Mouse (Mus musculus): ENCODE results near the gene Gm20388. TPM values are rescaled to one million over a fixed set of nuclear protein-coding genes. Genes with fewer than 3 reads are reported as not detected.

The Gm20388 gene
- polyA plus RNA-seq, 1 experiment from 2014 or later = 3.6 TPM

- no peak overlapping the region for H3K4me3 ChIP-seq
- H3K9me3 ChIP-seq = no peaks in the 10 kb centered on the region
- H3K27me3 ChIP-seq (replicated peaks; ENCODE audit: low read depth, poor library complexity, severe bottlenecking) = no peaks in the 10 kb centered on the region
- 61% methylated on average over 4 of the region's 4 CpGs for WGBS
- H3K27ac ChIP-seq (replicated peaks) = 0 out of 2 replicates have a peak overlapping the region, but pooled peaks have one; percentile 70
- DNase-seq (ENCODE audit: low spot score) = no peak
- H3K4me1 ChIP-seq = peaks cover 44% of the 10 kb centered on the region
- no peaks in the 10 kb centered on the region for H3K36me3 ChIP-seq (replicated peaks)
These were observed 3228.1 kb downstream of the Gm20388 start for GRCm38 (mm10) chr8:123138741-123139140.

DNA sequence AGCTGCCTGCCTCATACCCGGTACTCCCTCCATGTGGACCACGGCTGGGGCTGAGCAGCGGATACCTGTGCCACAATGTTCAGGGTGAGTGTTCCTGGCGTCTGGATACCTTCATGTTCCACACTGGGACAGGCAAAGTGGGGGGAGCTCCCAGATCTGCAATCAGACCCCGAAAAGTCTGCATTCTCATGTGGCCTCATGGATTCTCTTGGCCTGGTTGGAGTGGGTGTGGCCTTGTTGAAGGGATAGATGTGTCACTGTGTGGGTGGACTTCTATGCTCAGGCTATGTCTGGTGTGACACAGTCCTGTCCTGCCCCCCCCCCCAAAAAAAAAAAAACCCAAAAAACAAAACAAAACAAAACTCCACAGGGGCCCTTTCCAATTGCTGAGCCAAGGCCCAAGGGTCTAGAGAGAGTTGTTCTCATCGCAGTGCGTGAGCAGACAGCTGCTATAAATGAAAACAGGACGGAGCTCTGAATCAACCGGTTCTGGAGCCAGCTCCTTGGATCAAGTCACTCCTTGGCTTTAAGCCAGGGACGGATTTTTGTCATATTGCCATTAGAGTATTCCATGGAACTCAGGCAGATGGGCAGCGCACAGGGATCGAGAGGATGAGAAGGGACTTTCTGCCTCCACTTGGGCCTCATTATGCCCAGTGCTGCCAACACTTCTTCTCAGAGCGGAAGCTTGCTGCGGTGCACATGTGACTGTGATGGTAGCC is 3231.3 kb downstream of the Gm20388 start:
- no peaks in the 10 kb centered on the region for H3K27me3 ChIP-seq (replicated peaks; ENCODE audit: low read depth, poor library complexity, severe bottlenecking)
- no peak overlapping the region for H3K27ac ChIP-seq (replicated peaks)
- WGBS = 89% methylated on average over 14 of the region's 14 CpGs
- no peaks in the 10 kb centered on the region for H3K36me3 ChIP-seq (replicated peaks)
- H3K4me1 ChIP-seq = peaks cover 19% of the 10 kb centered on the region
- no peak overlapping the region for H3K4me3 ChIP-seq
- no peak for DNase-seq (ENCODE audit: low spot score)
- H3K9me3 ChIP-seq = no peaks in the 10 kb centered on the region

DNA sequence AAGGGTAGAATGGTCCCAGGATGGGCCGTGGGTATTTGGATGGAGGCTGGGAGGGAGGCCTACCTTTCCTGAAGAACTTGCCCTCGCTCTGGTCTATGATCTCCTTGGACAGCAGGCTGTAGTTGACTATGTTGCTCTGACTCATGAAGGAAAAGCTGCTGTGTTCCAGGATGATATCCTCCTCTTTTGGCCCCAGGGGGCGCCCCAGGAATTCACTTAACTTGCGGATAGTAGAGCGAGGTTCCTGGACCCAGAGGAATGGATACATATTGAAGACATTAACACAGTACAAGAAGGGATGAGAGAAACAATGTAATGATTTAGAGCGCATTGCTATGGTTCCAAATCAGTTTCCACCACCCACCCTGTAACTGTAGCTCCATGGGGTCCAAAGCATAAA is 3234.6 kb downstream of the Gm20388 start:
- H3K9me3 ChIP-seq = no peaks in the 10 kb centered on the region
- H3K4me3 ChIP-seq = no peak overlapping the region
- H3K27ac ChIP-seq (replicated peaks) = no peak overlapping the region
- DNase-seq (ENCODE audit: low spot score) = peak; percentile 67
- H3K36me3 ChIP-seq (replicated peaks) = no peaks in the 10 kb centered on the region
- WGBS = 55% methylated on average over 6 of the region's 6 CpGs
- no peaks in the 10 kb centered on the region for H3K4me1 ChIP-seq
- no peaks in the 10 kb centered on the region for H3K27me3 ChIP-seq (replicated peaks; ENCODE audit: low read depth, poor library complexity, severe bottlenecking)

DNA sequence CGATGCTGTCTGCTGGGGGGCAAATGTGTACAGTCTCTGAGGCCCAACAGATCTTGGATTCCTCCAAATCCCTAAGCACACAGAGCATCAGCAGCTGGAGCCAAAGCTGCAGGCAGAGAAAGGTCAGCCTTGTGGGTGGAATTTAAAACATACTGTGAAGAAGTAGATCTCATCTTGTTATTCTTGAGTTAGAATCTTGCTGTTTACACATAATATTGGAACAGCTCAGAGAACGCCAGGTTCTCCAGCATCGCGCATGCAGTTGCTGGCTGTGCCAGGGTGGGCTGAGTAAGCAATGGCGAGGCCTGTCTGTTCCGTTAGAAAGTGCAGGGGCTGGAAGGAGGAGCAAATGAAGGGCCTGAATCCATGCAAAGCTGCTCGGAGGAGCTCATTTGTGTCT is 3235.7 kb downstream of the Gm20388 start:
- Histone ChIP-seq H3K36me3 (replicated peaks) (no peaks in the 10 kb centered on the region), H3K4me1 (no peaks in the 10 kb centered on the region; the same call in 1 of the 2 replicates), H3K4me3 (no peak overlapping the region), H3K27me3 (replicated peaks; ENCODE audit: low read depth, poor library complexity, severe bottlenecking) (no peaks in the 10 kb centered on the region), H3K27ac (replicated peaks) (no peak overlapping the region), H3K9me3 (no peaks in the 10 kb centered on the region)
- 76% methylated on average over 7 of the region's 7 CpGs for WGBS
- no peak for DNase-seq (ENCODE audit: low spot score)

GRCm38 (mm10) chr8:123150737-123151171 is 3240.1 kb downstream of the Gm20388 start:
- H3K9me3 ChIP-seq = no peaks in the 10 kb centered on the region
- no peak overlapping the region for H3K27ac ChIP-seq (replicated peaks)
- no peaks in the 10 kb centered on the region for H3K36me3 ChIP-seq (replicated peaks)
- DNase-seq (ENCODE audit: low spot score) = no peak
- H3K27me3 ChIP-seq (replicated peaks; ENCODE audit: low read depth, poor library complexity, severe bottlenecking) = no peaks in the 10 kb centered on the region
- WGBS = 66% methylated on average over 9 of the region's 9 CpGs
- no peak overlapping the region for H3K4me3 ChIP-seq
- H3K4me1 ChIP-seq = no peaks in the 10 kb centered on the region; the same call in 1 of the 2 replicates

GRCm38 (mm10) chr8:123155177-123155576 is 3244.5 kb downstream of the Gm20388 start:
- 63% methylated on average over 5 of the region's 5 CpGs for WGBS
- H3K4me3 ChIP-seq = no peak overlapping the region
- no peaks in the 10 kb centered on the region for H3K9me3 ChIP-seq
- H3K4me1 ChIP-seq = peaks cover 28% of the 10 kb centered on the region
- no peaks in the 10 kb centered on the region for H3K36me3 ChIP-seq (replicated peaks)
- no peak for DNase-seq (ENCODE audit: low spot score)
- H3K27ac ChIP-seq (replicated peaks) = no peak overlapping the region
- H3K27me3 ChIP-seq (replicated peaks; ENCODE audit: low read depth, poor library complexity, severe bottlenecking) = no peaks in the 10 kb centered on the region

DNA sequence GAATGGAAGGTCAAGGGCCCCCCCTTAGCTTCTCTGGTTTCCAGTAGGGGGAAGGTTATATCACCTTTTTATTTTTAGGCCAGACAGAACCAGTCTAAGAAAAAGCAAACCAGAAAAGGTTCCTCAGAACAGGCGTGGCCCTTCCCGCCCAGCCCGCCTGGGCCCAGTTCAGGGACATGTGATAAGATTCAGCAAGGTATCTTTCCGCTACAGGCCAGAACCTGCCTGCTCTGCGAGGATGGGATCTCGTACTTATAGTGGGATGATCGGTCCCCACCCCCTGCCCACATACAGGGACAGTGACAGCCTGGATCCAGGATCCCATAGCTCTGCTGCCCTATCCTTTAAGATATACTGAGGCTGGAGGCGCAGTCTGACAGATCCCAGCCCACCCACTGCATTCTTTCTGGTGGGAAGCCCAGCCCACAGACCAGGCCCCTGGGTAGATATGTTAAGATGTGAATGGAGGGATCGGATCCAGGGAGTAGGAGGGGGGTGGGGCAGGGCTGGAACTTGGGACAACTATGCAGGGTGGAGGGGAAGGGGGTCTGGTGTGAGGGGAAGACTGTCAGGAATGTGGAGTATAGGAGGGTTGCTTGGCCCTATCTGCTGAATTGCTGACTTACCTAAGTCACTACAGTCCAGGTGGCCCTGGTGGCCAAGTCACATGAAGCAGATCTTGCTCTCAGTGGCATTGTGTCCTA is 3245.6 kb downstream of the Gm20388 start:
- no peak for DNase-seq (ENCODE audit: low spot score)
- 0 out of 2 replicates have a peak overlapping the region, but pooled peaks have one; percentile 72 for H3K27ac ChIP-seq (replicated peaks)

GRCm38 (mm10) chr8:123157888-123158465 is 3247.3 kb downstream of the Gm20388 start, which contains the start of gene Sult5a1:
TSS of gene Sult5a1 (minus strand) at chr8:123158315.
- H3K9me3 ChIP-seq = no peaks in the 10 kb centered on the region
- DNase-seq (ENCODE audit: low spot score) = peak; percentile 48
- peaks cover 28% of the 10 kb centered on the region for H3K4me1 ChIP-seq
- H3K36me3 ChIP-seq (replicated peaks) = no peaks in the 10 kb centered on the region
- no peaks in the 10 kb centered on the region for H3K27me3 ChIP-seq (replicated peaks; ENCODE audit: low read depth, poor library complexity, severe bottlenecking)
- peak within 1 kb of the TSS; percentile 47 for H3K4me3 ChIP-seq
- 26% methylated on average over 13 of the region's 13 CpGs for WGBS
- H3K27ac ChIP-seq (replicated peaks) = peak within 1 kb of the TSS; percentile 72

More for the DNA sequence above, 3245.6 kb downstream of the Gm20388 start:
- Histone ChIP-seq H3K4me1 (peaks cover 28% of the 10 kb centered on the region), H3K36me3 (replicated peaks) (no peaks in the 10 kb centered on the region), H3K27me3 (replicated peaks; ENCODE audit: low read depth, poor library complexity, severe bottlenecking) (no peaks in the 10 kb centered on the region), H3K9me3 (no peaks in the 10 kb centered on the region), H3K4me3 (no peak overlapping the region)
- 80% methylated on average over 9 of the region's 9 CpGs for WGBS

- Histone ChIP-seq H3K27me3 (replicated peaks; ENCODE audit: low read depth, poor library complexity, severe bottlenecking) (no peaks in the 10 kb centered on the region), H3K36me3 (replicated peaks) (no peaks in the 10 kb centered on the region), H3K4me1 (peaks cover 47% of the 10 kb centered on the region), H3K9me3 (peaks cover 31% of the 10 kb centered on the region), H3K27ac (replicated peaks) (peak overlapping the region; percentile 52), H3K4me3 (no peak overlapping the region)
- 57% methylated on average over 3 of the region's 3 CpGs for WGBS
- peak; percentile 78 for DNase-seq (ENCODE audit: low spot score)
These were observed 3270.8 kb downstream of the Gm20388 start for GRCm38 (mm10) chr8:123181391-123181790.

- no peaks in the 10 kb centered on the region for H3K36me3 ChIP-seq (replicated peaks)
- DNase-seq (ENCODE audit: low spot score) = peak; percentile 86
- H3K27ac ChIP-seq (replicated peaks) = peak within 1 kb of the TSS; percentile 81
- 0 out of 2 replicates have a peak, but pooled peaks cover 4% of the 10 kb centered on the region for H3K27me3 ChIP-seq (replicated peaks; ENCODE audit: low read depth, poor library complexity, severe bottlenecking)
- H3K4me3 ChIP-seq = peak within 1 kb of the TSS; percentile 37
- H3K4me1 ChIP-seq = peaks cover 75% of the 10 kb centered on the region
- no peaks in the 10 kb centered on the region for H3K9me3 ChIP-seq
- WGBS = 24% methylated on average over 19 of the region's 19 CpGs
These were observed 3275.1 kb downstream of the Gm20388 start, which contains the start of gene Dpep1 for GRCm38 (mm10) chr8:123185566-123186409. TSS of gene Dpep1 (plus strand) at chr8:123186242.

DNA sequence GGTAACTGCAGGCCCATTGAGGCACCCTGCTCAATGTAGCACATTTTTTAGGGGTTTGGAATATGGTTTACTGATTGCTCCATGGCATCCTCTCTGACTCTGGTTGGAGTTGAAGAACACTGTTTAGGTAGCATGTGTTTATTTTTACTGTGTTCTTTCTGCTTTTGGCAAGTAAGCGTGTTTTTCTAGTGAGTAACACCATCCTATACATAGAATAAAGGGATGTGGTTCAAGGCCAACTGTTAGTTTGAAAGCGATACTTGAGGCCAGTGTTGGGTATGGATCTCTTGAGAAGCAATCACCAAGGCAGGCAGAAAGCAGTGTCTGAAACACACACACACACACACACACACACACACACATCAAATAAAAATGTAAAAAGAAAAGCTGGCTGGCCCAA is 3277.4 kb downstream of the Gm20388 start:
- 0 out of 2 replicates have a peak, but pooled peaks cover 4% of the 10 kb centered on the region for H3K27me3 ChIP-seq (replicated peaks; ENCODE audit: low read depth, poor library complexity, severe bottlenecking)
- no peaks in the 10 kb centered on the region for H3K36me3 ChIP-seq (replicated peaks)
- WGBS = 82% methylated on average over 2 of the region's 2 CpGs
- H3K4me3 ChIP-seq = no peak overlapping the region
- H3K27ac ChIP-seq (replicated peaks) = 0 out of 2 replicates have a peak overlapping the region, but pooled peaks have one; percentile 48
- H3K4me1 ChIP-seq = peaks cover 67% of the 10 kb centered on the region
- no peaks in the 10 kb centered on the region for H3K9me3 ChIP-seq
- no peak for DNase-seq (ENCODE audit: low spot score)

- H3K4me3 ChIP-seq = no peak overlapping the region
- no peak overlapping the region; the same call in 1 of the 2 replicates for H3K27ac ChIP-seq (replicated peaks)
- WGBS = 84% methylated on average over 7 of the region's 7 CpGs
- H3K36me3 ChIP-seq (replicated peaks) = no peaks in the 10 kb centered on the region
- no peaks in the 10 kb centered on the region for H3K9me3 ChIP-seq
- H3K4me1 ChIP-seq = peaks cover 60% of the 10 kb centered on the region
- no peak for DNase-seq (ENCODE audit: low spot score)
- H3K27me3 ChIP-seq (replicated peaks; ENCODE audit: low read depth, poor library complexity, severe bottlenecking) = 0 out of 2 replicates have a peak, but pooled peaks cover 4% of the 10 kb centered on the region
These were observed 3278.2 kb downstream of the Gm20388 start for GRCm38 (mm10) chr8:123188841-123189240.

Data from embryonic facial prominence, embryonic 10.5 days (tissue).